Mouse (Mus musculus) small intestine, adult 2 months (tissue): ENCODE measurements around the gene Pir. TPM values are rescaled to one million over a fixed set of nuclear protein-coding genes. Genes with fewer than 3 reads are reported as not detected.

Experiments
- H3K27ac ChIP-seq: fragments of 200-500 bp; 2 replicates; pipeline ENCODE4 v1.5.1; 2012; ENCODE audit warnings: low read depth, low read length, control low read depth, inconsistent platforms; ENCODE audit not compliant: insufficient read depth
- H3K27me3 ChIP-seq: fragments of 200-500 bp; 2 replicates; pipeline ENCODE4 v1.6.1; 2012; ENCODE audit warnings: mild to moderate bottlenecking, moderate library complexity, low read length, inconsistent platforms; ENCODE audit not compliant: control insufficient read depth, insufficient read depth
- H3K36me3 ChIP-seq: fragments of 200-500 bp; 2 replicates; pipeline ENCODE4 v1.6.1; 2012; ENCODE audit warnings: mild to moderate bottlenecking, low read length, control low read depth, inconsistent platforms; ENCODE audit not compliant: control insufficient read depth, insufficient read depth
- H3K4me1 ChIP-seq: fragments of 200-500 bp; 2 replicates; pipeline ENCODE4 v1.6.1; 2012; ENCODE audit warnings: low read length, inconsistent platforms, mixed read lengths; ENCODE audit not compliant: control insufficient read depth, insufficient read depth, insufficient read length
- H3K4me3 ChIP-seq: fragments of 200-500 bp; 2 replicates; pipeline ENCODE4 v1.5.1; 2012; ENCODE audit warnings: low read depth, mild to moderate bottlenecking, control low read depth, inconsistent platforms, low read length, moderate library complexity
- CTCF ChIP-seq: fragments of 200-500 bp; IDR thresholded peaks from 2 replicates; pipeline ENCODE4 v1.5.1; 2012; ENCODE audit warnings: low read depth, mild to moderate bottlenecking, control low read depth, inconsistent platforms, low read length, moderate library complexity, mixed read lengths; ENCODE audit not compliant: insufficient replicate concordance, insufficient read length; ENCODE audit errors: extremely low read depth
- POLR2A ChIP-seq: fragments of 200-500 bp; IDR thresholded peaks from 2 replicates; pipeline ENCODE4 v1.6.1; 2012; ENCODE audit warnings: low read depth, mild to moderate bottlenecking, control low read depth, inconsistent platforms, low read length, moderate library complexity
- WGBS: fragments of 180-500 bp; shearing (Covaris S2); methylation state at CpG from one replicate; pipeline ENCODE4 v1.1.7; 2018; 5-methylcytosine and 5-hydroxymethylcytosine counted together
- polyA plus RNA-seq: library from polyadenylated mRNA; depleted of rRNA; stranded (reverse); fragments of >200 nt; gene quantifications from 2 replicates; pipeline ENCODE4 v1.2.3, GENCODE M21; 2012

Gene Pir
- polyA plus RNA-seq, 1 experiment = 0.53 TPM

DNA sequence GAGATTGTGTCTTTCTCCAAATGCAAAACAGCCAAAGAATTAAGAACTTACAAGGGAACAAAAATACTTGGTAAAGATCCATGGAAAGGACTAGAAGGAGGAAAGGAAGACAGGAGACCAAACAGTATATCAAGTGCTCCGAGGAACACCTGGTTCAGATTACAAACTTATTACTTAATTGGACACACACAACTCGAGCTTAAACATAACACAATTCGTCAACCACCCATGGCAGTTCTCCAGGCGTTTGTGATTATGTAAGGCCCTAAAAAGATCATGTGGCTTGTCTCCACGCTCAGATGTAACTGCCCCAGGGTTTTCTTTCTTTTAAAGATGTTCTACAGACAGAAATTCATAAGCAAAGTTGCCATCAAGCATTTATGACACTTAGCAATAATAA lies 22.0 kb downstream of the Pir start:
- Histone ChIP-seq H3K4me1 (no peaks in the 10 kb centered on the region), H3K27me3 (no peaks in the 10 kb centered on the region), H3K36me3 (no peaks in the 10 kb centered on the region), H3K4me3 (no peak overlapping the region), H3K27ac (no peak overlapping the region)
- TF ChIP-seq POLR2A (no peak), CTCF (no peak)
- WGBS = 31% methylated on average over 5 of the region's 5 CpGs

- 52% methylated on average over 2 of the region's 2 CpGs for WGBS
- TF ChIP-seq CTCF (no peak), POLR2A (no peak)
- Histone ChIP-seq H3K4me3 (no peak overlapping the region), H3K36me3 (no peaks in the 10 kb centered on the region), H3K27me3 (no peaks in the 10 kb centered on the region), H3K27ac (no peak overlapping the region), H3K4me1 (no peaks in the 10 kb centered on the region)
Measured at GRCm38 (mm10) chrX:164306250-164306649, 37.1 kb downstream of the Pir start.

GRCm38 (mm10) chrX:164313876-164314275 lies 44.7 kb downstream of the Pir start:
- no peak overlapping the region for H3K27ac ChIP-seq
- H3K27me3 ChIP-seq = no peaks in the 10 kb centered on the region
- TF ChIP-seq CTCF (no peak), POLR2A (no peak)
- H3K4me3 ChIP-seq = no peak overlapping the region
- no peaks in the 10 kb centered on the region for H3K36me3 ChIP-seq
- WGBS = 61% methylated on average over 1 of the region's 1 CpGs
- H3K4me1 ChIP-seq = no peaks in the 10 kb centered on the region

DNA sequence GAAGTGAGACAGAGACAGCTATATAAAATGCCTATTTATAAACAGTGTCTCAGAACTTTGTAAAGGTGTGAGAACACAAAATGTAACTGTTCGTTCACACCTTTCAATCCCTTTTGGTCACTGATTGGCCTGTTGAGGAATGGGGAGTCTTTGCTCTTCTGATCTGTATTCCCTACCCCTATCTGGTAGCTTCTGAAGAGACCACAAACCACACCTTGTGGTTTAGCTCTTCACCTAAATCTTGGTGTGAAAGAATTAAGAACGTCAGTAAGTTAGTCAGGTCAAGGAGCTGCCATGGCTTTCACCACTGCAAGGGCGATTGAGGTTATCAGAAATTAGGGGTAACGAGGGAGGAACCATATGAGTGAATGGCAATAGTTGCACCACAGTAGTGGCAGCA lies 49.4 kb downstream of the Pir start:
- Histone ChIP-seq H3K27ac (no peak overlapping the region), H3K4me1 (no peaks in the 10 kb centered on the region)

DNA sequence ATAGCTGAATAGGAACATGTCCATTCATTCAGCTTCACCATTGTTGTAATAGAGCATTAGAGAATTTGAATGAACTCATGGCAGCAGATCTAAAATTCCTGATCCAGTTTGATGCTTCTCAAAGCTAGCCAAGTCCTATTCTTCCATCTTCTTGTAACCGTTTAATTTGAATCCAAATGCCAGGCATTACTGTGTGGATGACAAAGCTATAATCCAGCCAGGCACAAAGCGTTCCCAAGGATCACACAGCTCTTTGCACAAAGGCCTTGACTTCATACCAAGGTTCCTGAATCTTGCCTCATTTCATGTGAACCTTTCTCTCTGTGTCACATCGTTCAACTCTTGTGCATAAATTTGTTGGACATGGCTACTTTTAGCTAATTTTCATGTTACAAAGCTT lies 50.9 kb downstream of the Pir start:
- no peaks in the 10 kb centered on the region for H3K4me1 ChIP-seq
- TF ChIP-seq CTCF (no peak), POLR2A (no peak)
- no peak overlapping the region for H3K27ac ChIP-seq
- no peaks in the 10 kb centered on the region for H3K27me3 ChIP-seq
- no peaks in the 10 kb centered on the region for H3K36me3 ChIP-seq
- WGBS = 87% methylated on average over 3 of the region's 3 CpGs
- H3K4me3 ChIP-seq = no peak overlapping the region

More for the DNA sequence above, 49.4 kb downstream of the Pir start:
- H3K4me3 ChIP-seq = no peak overlapping the region
- no peaks in the 10 kb centered on the region for H3K27me3 ChIP-seq
- no peaks in the 10 kb centered on the region for H3K36me3 ChIP-seq
- no peak for TF ChIP-seq POLR2A
- no peak for TF ChIP-seq CTCF
- WGBS = 87% methylated on average over 4 of the region's 4 CpGs

DNA sequence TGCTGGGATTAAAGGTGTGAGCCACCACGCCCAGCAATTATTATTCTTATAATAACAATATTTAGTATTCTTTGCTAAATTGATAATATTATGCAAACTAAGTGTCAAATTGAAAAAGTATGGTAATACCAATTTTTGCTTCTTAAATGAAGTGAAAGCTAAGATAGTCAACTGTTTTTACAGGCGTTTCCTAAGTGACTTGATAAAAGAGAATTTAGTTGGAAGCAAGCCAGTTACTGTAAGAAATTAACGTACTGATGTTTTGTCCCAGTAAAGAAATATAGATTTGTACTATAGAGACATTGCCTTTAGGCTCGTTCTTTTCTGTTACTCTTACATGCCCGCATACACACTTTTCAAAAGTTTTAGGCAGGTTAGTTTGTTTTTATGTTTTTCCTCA lies 53.3 kb downstream of the Pir start:
- Histone ChIP-seq H3K27ac (no peak overlapping the region), H3K4me3 (no peak overlapping the region), H3K36me3 (no peaks in the 10 kb centered on the region), H3K27me3 (no peaks in the 10 kb centered on the region), H3K4me1 (no peaks in the 10 kb centered on the region)
- WGBS = 55% methylated on average over 5 of the region's 5 CpGs
- TF ChIP-seq CTCF (no peak), POLR2A (no peak)

DNA sequence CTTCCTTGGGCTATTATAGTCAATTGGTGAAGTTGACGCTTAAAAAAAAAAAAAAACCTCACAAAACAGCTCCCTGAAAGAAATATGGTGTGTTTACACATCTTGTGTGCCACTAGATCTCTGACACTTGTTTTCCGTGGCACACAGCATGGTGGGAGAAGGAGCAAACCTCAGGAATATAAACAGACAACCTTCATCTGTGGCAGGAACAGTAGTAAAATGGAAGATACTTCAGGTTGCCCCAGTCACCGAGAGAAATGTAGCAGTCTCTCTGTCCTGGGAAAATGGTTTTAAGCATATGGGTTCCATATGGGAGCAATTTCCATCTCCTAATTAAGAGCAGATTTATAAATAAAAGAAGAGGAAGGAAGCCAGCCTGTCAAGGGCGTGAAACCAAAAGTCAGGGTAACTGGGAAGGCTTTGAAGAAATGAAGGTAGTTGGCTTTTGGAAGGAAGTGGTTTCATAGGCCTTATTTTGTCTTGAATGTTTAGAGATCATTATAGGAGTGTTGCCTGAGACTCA lies 54.3 kb downstream of the Pir start:
- Histone ChIP-seq H3K36me3 (no peaks in the 10 kb centered on the region), H3K27me3 (no peaks in the 10 kb centered on the region), H3K27ac (no peak overlapping the region), H3K4me1 (no peaks in the 10 kb centered on the region), H3K4me3 (no peak overlapping the region)
- no peak for TF ChIP-seq POLR2A
- WGBS = 82% methylated on average over 4 of the region's 4 CpGs

DNA sequence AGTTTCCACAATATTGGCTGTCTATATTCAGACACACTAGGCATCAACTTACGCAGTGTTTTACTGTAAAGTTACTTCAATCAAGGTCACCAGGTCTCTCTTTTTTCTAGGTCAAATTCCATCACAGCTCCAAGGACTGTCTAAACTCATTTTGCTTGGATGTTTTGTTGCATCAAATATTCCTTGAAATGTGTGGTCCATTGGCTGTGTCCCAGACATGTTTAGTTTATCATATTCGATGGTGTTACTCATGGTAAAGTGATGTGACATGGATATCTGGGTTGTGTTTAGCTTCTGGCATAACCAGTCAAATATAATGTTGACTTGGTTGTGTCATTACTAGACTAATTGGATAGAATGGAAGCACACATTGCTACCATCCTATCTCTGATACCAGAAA lies 61.2 kb downstream of the Pir start:
- no peak overlapping the region for H3K4me3 ChIP-seq
- no peaks in the 10 kb centered on the region for H3K27me3 ChIP-seq
- H3K4me1 ChIP-seq = no peaks in the 10 kb centered on the region
- TF ChIP-seq CTCF = no peak
- TF ChIP-seq POLR2A = no peak
- no peaks in the 10 kb centered on the region for H3K36me3 ChIP-seq
- no peak overlapping the region for H3K27ac ChIP-seq
- WGBS = 87% methylated on average over 2 of the region's 2 CpGs
